Mouse (Mus musculus): Measurements from ENCODE around the gene Sdf2. TPM values are rescaled to one million over a fixed set of nuclear protein-coding genes. Genes with fewer than 3 reads are reported as not detected.
"Not testable (repeated sequence)": the region's sequence is repeated elsewhere in the genome, so short reads cannot be mapped to it uniquely, and the experiment has no call there.

Sdf2 gene
- total RNA-seq, 2 experiments from 2014 or later = 64.4 to 66.4 TPM

DNA sequence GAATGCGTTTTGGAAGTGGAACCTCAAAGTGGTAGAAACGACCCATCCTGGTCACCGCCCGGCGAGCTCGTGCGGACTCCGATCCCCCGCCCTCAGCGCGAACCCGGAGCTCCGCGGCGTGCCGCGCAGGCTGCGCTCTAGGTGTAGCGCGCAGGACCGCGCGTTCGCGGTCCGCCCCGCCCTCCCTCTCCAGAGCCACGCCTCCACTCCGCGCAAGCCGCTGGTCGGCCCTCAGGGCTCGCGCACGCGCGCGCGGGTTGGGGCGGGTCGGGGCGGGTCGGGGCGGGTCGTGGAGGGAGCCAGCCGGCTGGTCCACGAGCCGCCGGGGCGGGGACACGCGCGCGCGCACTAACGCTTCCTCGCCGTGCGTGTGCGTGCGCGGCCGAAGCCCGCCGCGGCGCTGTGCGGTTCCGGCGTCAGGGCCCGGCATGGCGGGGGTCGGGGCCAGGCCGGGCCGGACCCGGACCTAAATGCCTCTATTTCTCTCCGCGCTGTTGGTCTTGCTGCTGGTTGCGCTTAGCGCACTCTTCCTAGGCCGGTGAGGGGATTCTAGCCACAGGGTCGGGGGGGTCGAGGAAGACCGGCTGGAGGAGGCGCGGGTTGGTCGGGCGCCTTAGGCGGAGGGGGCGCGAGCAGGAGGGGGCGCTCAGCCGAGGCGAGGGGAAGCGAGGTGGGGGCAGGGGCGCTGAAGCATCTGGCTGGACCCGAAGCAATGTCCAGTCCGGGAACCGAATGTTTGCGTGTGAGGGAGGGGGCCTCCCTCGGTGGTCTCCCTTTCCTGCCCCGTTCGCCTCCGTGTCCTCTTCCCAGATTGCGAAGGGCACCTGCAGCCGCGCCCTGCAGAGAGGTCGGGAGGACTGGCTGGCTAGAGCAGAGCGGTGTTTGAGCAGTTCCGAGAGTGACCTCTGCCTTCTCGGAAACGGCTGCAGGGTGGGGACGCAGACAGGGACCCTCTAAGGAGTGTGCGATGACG is 16.1 kb downstream of the Sdf2 start, which contains the start of gene 2610507B11Rik:
Gene 2610507B11Rik, plus strand, starts transcription at position 373 of the 973 bp plus-strand sequence.
- DNase-seq (ENCODE audit: low spot score in 2 of 2) = peak; percentile 82 to 92

DNA sequence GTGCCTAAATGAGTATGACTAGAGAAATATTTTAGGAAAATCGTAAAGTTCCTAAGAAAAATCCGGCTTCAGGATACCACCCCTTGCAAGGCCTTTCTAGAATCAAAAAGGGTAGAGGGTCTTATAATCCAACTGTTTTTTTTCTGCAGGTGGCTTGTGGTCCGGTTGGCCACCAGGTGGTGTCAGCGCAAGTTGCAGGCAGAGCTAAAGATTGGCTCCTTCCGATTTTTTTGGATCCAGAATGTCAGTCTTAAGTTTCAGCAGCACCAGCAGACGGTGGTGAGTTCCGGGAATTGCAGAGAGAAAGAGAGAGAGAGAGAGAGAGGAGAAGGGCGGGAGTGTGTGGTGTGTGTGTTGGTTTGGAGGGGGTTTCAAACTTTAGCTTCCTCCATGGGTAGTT is 17.0 kb downstream of the Sdf2 start:
- peak; percentile 25 to 52 for DNase-seq (ENCODE audit: low spot score in 2 of 2)

DNA sequence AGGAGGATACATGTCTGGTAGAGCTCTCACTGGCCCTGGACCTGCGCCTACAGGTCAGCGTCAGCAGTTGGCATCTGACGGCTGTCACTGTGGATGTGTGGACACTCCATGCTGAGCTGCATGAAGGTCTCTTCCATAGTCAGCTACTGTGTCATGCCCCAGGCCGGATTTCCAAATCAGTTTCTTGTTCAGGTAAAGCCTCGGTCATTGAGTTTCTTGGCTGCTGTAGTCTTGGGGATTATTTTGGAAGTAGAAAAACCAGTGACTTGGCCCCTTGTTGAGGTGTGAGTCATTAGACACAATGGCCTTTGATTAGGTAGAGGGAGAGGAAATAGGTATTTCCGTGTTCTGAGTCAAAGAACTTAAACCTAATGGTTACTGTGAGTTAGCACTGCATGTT is 20.0 kb downstream of the Sdf2 start:
- DNase-seq (ENCODE audit: low spot score in 2 of 2) = no peak

DNA sequence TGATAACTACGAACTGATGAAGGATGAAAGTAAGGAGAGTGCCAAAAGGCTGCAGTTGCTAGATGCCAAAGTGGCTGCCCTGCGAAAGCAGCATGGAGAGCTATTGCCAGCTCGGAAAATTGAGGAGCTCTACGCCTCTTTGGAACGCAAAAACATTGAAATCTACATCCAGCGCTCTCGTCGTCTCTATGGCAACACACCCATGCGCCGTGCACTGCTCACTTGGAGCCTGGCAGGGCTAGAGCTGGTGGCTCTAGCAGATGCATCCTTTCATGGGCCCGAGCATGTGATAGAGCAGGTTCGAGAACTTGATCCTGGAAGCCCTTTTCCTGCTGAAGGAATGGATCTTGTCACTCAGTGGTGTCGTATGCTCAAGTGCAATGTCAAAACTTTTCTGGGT is 26.4 kb downstream of the Sdf2 start:
- DNase-seq (ENCODE audit: low spot score in 2 of 2) = peak; percentile 54 to 72

DNA sequence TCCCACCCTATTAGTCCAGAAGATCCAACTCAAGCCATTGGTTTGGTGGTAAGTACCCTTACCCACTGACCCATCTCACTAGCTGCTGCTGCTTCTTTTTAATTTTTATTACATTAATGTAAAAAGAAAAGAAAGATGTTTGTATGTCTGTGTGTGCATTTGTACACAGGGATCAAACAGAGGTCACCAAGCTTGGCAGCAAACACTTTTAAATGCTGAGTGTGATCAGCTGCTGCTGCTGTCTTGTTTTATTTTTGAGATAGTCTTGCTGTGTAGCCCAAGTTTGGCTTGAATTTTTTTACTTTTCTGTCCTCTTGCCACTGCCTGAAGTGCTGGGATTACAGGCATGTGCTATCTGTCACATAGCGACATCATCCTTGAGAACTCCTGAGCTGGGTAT is 30.1 kb downstream of the Sdf2 start:
- no peak for DNase-seq (ENCODE audit: low spot score in 2 of 2)

DNA sequence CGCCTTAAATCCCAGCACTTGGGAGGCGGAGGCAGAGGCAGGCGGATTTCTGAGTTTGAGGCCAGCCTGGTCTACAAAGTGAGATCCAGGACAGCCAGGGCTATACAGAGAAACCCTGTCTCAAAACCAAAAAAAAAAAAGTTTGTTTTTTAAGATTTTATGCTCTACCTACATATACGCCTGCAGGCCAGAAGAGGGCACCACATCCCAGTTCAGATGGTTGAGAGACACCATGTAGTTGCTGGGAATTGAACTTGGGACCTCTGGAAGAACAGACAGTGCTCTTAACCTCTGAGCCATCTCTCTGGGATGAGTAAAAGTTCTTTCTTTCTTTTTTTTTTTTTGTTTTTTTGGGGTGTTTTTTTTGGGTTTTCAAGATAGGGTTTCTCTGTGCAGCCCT is 30.6 kb downstream of the Sdf2 start:
- not testable (repeated sequence) for DNase-seq (ENCODE audit: low spot score in 2 of 2)

DNA sequence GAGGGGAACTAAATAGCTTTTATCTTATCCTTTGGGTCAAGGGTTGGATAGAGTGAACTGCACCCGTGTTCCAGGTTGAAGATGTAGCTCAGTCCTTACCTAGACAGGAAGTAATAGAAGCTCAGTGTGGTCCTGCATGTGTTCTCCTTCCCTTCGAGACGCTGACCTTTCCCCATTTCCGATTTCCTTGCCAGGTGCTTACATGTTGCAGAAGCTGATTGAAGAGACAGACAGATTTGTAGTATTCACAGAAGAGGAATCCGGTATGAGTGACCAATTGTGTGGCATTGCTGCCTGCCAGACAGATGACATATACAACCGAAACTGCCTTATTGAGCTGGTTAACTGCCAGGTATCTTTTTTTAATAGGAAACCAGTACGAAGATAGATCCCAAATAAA is 33.3 kb downstream of the Sdf2 start:
- DNase-seq (ENCODE audit: low spot score in 2 of 2) = no peak

DNA sequence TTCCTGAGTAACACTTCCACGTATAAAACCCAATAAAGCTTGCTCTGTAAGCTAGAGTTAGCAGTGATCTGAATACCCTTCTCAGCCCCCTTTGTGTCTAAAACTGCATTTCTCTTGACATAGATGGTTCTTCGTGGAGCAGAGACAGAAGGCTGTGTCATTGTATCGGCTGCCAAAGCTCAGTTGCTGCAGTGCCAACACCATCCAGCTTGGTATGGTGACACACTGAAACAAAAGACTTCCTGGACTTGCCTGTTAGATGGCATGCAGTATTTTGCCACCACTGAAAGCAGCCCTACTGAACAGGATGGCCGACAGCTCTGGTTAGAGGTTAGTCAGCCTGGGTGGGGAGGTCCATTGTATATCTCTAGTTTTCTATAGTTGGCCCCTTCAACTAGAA is 34.0 kb downstream of the Sdf2 start:
- peak; percentile 14 to 49 for DNase-seq (ENCODE audit: low spot score in 2 of 2)

DNA sequence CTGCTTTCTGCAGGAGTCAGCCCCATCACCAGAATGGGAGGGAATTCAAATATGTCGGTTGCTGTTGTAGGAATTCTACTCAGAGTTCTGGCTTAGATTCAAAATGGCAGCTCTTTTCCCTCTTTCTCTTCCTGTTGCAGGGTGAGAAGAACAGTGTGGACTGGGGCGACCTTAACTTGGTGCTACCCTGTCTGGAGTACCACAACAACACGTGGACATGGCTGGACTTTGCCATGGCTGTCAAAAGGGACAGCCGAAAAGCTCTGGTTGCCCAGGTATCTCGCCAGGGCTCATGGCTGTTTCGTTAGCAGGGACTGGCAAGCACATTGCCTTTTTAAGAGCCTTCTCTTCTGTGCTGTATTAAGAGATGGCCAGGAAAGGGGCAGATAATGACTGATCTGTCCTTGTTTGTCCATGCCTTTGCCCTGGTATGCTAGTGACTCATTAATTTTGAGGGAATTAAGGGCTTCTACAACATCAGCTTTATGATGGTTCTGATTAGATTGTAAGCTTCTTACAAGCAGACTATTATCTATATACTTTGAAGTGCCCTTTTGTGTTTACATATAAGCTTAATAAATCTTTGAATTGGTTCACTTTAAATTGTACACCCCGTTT is 43.7 kb downstream of the Sdf2 start:
- DNase-seq (ENCODE audit: low spot score in 2 of 2) = no peak

DNA sequence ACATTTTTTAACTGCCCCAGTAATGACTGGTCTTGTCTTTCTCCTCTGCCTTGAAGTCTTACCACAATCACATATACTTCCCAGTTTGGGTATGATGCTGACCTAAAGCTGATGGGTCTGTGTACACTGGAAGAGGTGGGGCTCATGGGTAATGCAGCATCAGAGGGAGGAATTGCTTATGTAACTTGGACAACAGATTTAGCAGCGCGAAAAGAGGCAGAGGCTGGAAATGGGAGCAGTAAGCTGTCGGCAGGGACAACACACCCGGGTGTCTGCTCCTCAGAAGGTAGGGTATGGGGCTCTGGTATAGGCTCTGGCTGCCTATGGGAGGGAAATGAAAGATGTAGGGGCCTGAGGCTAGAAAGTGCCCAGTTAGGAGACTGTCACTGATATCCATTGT is 45.1 kb downstream of the Sdf2 start, which contains the start of gene BC030499:
Gene BC030499, plus strand, starts transcription at position 188 of the 400 bp plus-strand sequence.
- DNase-seq (ENCODE audit: low spot score in 2 of 2) = no peak

DNA sequence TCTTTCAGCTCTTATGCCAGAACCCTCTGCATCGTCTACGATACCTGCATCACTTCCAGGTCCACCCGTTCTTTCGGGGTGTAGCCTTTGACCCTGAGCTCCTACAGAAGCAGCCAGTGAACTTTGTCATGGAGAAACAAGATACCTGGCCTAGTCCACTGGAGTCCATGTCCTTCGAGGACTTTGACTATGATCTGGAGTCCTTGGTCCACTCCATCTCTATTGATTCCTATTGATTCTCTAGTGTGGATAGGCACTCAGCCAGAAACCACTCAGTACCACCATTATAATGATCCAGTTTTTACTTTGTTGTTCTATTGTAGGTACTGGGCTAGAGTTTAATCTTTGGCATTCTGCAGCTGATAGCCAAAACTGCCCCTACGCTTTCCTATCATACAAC is 49.0 kb downstream of the Sdf2 start:
- DNase-seq (ENCODE audit: low spot score in 2 of 2) = no peak

DNA sequence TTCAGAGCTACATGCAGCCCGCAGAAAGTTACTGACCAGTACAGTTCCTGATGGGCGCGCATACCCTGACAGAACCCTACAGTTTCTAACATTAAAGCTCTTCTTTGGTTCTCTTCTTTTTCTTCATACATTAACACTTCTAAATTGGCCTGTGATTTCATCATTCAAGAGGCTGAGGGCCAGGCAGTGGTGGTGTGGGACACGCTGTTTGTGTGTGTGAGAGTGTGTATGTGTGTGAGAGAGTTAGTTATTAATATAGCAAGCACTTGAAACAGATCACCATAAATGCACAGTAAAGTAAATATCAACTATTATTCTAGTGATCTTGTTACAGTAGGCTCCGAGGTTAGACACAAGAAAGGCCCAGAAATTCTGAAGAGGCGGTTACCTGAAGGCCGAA is 55.4 kb downstream of the Sdf2 start:
- DNase-seq (ENCODE audit: low spot score in 2 of 2) = no peak

DNA sequence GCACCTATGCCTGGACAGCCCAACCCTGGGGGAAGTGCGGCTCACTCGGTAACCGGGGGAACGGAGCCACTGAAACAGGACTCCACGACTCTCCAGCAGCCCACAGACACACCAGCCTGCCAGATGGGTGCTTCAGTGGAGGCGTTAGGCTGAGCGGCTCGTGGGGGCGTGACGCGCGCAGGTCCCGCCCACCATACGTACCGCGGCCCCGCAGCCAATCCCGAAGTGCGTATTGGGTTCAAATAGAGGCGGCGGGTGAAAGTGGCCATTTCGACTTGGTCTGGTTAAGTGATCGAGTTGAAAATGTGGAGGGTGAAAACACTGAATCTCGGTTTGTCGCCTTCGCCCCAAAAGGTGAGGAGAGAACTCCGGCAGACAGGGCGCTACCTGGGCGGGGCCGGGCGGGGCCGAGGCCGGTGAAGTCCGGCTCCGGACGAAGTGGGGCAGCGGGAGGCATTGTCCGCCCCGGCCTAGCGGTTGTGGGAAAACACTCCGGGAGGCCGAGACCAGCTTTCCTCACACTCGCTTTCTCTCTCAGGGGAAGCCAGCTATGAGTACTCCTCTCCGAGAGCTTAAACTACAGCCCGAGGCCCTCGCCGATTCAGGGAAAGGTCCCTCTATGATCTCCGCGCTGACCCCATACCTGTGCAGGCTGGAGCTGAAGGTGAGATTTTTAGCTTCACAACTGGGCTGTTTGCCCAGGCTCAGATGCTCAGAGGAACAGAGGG is 56.0 kb downstream of the Sdf2 start, which contains the start of gene Spag5:
Gene Spag5, plus strand, starts transcription at position 173 of the 728 bp plus-strand sequence.
- DNase-seq (ENCODE audit: low spot score in 2 of 2) = peak; percentile 84 to 93

Other genes starting within 250 kb of the Sdf2 start
- 10 to 100 TPM; 11.2 to 11.3 TPM for gene Dhrs13, start 213.5 kb upstream of the Sdf2 start, total RNA-seq (2021)
- gene Flot2, start 207.8 kb upstream of the Sdf2 start, total RNA-seq (2021) = 100 to 1,000 TPM; 109 to 122 TPM
- 10 to 100 TPM; 19.7 to 20.8 TPM for gene Eral1, start 165.4 kb upstream of the Sdf2 start, total RNA-seq (2021)
- gene Fam222b, start 151.1 kb upstream of the Sdf2 start, total RNA-seq (2021) = 10 to 100 TPM; 26.7 to 30.7 TPM
- gene Traf4, start 80.2 kb upstream of the Sdf2 start, total RNA-seq (2021) = 10 to 100 TPM; 33.8 to 34.9 TPM
- gene Nek8, start 69.1 kb upstream of the Sdf2 start, total RNA-seq (2021) = 1 to 10 TPM; 4.2 to 4.7 TPM
- gene Tlcd1, start 69.0 kb upstream of the Sdf2 start, total RNA-seq (2021) = 10 to 100 TPM; 33.0 to 37.0 TPM
- 100 to 1,000 TPM; 674 to 733 TPM for gene Rpl23a, start 62.2 kb upstream of the Sdf2 start, total RNA-seq (2021)
- gene Rab34, start 57.3 kb upstream of the Sdf2 start, total RNA-seq (2021) = 10 to 100 TPM; 34.1 to 40.0 TPM
- 1 to 10 TPM; 6.7 to 6.9 TPM for gene Proca1, start 52.4 kb upstream of the Sdf2 start, total RNA-seq (2021)
- gene Supt6, start 241 bp downstream of the Sdf2 start, total RNA-seq (2021) = 100 to 1,000 TPM; 102 to 112 TPM
- gene 2610507B11Rik, start 16.0 kb downstream of the Sdf2 start, total RNA-seq (2021) = 100 to 1,000 TPM; 210 TPM
- 1 to 10 TPM; 1.4 to 2.6 TPM for gene BC030499, start 45.1 kb downstream of the Sdf2 start, total RNA-seq (2021)
- gene Spag5, start 55.8 kb downstream of the Sdf2 start, total RNA-seq (2021) = 1 to 10 TPM; 5.0 to 6.6 TPM
- gene Aldoc, start 77.2 kb downstream of the Sdf2 start, total RNA-seq (2021) = 100 to 1,000 TPM; 663 to 756 TPM
- gene Pigs, start 82.7 kb downstream of the Sdf2 start, total RNA-seq (2021) = 10 to 100 TPM; 70.8 to 76.7 TPM
- gene Unc119, start 97.7 kb downstream of the Sdf2 start, total RNA-seq (2021) = 10 to 100 TPM; 27.6 to 32.2 TPM
- not detected for gene Foxn1, start 140.8 kb downstream of the Sdf2 start, total RNA-seq (2021)
- not detected for gene Slc13a2, start 176.5 kb downstream of the Sdf2 start, total RNA-seq (2021)
- gene Slc46a1, start 220.0 kb downstream of the Sdf2 start, total RNA-seq (2021) = 1 to 10 TPM; 9.6 to 9.8 TPM